Mouse (Mus musculus) gastrocnemius, adult 8-10 months (tissue): ENCODE data around the gene Frk. TPM values are rescaled to one million over a fixed set of nuclear protein-coding genes. Genes with fewer than 3 reads are reported as not detected.
"Not testable (repeated sequence)": the region's sequence is repeated elsewhere in the genome, so short reads cannot be mapped to it uniquely, and the experiment has no call there.

Experiments used
- DNase-seq, 2 experiments: peaks; one replicate each; pipeline ENCODE4 v3.0.0; 2022; ENCODE audit warnings: low spot score in 2 of 2
- total RNA-seq, 4 experiments: library from RNA; stranded (reverse); gene quantifications; 2 replicates each; pipeline ENCODE4 v1.2.4; 2022

Frk gene
- 1 to 10 TPM in 1 of 4 experiments, under 1 TPM in 3; 0.38 to 1.2 (median 0.60) TPM for total RNA-seq

- no peak for DNase-seq
Observed at GRCm38 (mm10) chr10:34483297-34484013, at the start of gene Frk. Gene Frk (plus strand): TSS chr10:34483399.

DNA sequence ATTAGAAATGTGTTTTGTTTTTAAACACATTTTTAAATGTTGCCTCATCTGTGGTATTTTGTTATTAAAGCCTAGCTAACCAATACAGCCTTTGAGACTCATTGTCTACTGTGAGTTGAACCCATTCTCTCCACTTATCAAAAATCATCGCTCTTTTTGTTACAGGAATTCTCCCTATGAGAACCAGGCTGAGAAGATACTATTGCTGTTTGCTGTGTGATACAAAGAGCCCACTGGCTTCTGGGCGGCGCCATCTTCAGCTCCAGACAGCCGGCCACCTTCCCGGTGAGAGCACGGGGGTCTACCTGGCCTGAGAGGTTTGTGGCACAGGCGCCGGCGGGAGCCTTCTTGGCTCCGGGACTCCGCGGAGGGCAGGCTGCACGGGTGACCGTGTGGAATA, 49.0 kb upstream of the Frk start:
- not testable (repeated sequence) for DNase-seq

DNA sequence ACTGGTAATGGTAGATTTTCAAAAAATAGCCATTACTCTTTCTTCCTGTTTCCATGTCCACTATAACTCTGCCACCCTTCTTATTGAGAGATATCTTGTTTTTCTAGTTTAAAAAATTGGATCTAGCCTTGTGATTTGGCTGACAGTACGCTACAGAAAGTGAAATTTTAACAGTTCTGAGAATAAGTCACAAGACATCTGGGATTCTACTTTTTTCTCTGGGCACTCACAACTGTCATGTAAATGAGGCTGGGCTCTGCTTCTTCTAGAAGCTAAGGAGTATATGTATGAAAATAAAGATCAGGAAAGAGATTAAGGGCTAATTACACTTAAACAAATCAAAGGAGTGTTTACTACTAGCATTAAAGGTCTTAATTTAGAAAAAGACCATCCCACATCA, 33.7 kb upstream of the Frk start:
- DNase-seq: no peak

DNA sequence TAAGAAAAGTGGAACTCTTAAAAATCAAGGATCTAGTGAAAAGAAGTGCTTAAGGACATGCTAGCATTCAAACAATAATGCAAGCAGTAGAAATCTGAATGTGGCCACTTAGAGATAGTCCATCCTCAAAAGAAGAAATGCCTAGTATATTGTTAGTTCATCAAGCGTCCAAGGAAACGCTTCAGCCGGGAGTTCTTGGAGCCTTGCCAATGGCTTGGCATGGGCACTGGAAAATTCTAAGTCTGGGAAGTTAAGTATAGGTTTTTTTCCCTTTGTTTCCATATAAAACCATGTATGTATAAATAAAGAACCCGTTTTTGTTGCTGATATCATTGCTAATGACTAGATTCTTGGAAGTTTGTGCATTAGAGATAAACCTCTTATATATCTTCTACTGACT, 21.7 kb upstream of the Frk start:
- no peak for DNase-seq

- DNase-seq: no peak
Observed at GRCm38 (mm10) chr10:34464321-34464720, 18.9 kb upstream of the Frk start.

DNA sequence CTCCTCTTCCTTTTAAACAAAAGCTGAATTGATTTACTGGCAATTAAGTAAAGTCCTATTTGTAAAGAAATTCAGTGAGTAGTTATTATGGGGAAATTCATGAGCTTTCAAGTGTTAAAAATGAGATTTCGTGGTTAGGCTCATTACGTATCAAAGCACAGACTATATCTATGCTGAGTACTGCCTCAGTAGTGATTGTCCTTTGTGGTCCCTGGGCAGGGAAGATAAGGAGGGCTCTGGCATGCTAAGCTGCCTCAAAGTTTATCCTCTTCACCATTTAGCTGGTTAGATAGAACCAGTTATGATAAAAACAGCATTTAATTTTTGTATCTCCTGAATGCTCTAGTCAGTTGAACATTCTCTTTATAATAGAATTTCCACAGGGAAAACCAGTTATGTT, 14.2 kb upstream of the Frk start:
- no peak for DNase-seq

- no peak for DNase-seq
Observed at GRCm38 (mm10) chr10:34479942-34480455, 3.2 kb upstream of the Frk start.

DNA sequence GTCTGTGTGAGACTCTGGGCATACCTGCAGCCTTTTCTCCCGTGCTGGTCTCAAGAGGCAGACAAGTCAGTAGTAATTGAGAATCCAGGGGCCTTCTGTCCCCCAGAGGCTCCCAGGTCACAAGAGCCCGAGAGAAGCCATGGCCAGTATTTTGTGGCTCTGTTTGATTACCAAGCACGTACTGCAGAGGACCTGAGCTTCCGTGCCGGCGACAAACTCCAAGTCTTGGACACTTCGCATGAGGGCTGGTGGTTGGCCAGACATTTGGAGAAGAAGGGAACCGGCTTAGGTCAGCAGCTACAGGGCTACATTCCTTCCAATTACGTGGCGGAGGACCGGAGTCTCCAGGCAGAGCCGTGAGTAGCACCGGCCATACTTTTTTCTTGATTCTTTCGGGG, 814 bp downstream of the Frk start:
- peak; percentile 8 to 10 for DNase-seq

GRCm38 (mm10) chr10:34485079-34485478, 1.9 kb downstream of the Frk start:
- no peak for DNase-seq

GRCm38 (mm10) chr10:34507807-34508206, 24.6 kb downstream of the Frk start:
- DNase-seq: no peak

DNA sequence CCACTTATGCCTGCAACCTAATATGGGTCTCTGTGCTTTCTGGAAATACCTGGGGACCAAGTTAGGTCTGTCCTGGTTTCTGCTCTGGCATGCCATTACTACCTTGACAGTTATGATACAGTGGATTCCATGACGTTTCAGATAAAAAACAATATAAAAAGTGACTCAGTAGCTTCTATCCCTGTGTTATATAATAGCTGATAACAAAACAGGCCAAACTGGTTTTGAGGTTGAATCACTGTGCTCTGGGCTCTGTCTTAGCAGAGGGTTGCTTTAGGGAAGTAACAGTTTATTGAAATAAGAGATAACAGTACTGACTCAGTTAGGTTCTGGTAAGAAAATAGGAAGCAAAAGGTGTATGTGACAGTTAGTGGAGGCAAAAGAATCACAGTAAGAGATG, 25.4 kb downstream of the Frk start:
- DNase-seq: no peak

DNA sequence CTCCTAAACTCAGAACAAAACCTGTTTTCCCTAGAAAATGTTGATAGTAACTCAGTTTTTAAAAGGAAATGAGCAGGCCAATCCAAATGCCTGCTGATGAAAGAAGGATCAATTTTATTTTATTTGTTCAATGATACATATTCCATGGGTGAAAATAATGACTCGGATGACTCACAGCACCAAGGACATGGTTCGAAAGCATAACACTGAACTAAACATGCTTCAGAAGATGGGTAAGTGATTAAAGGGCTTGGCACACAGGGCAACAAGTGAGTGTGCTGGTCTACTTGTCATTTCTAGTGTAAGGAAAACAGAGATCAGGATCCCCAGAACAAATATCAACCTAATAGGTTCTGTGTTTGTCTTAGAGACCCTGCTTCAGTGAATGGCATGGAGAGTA, 26.1 kb downstream of the Frk start:
- DNase-seq: no peak

GRCm38 (mm10) chr10:34511192-34511591, 28.0 kb downstream of the Frk start:
- no peak for DNase-seq

GRCm38 (mm10) chr10:34512551-34512950, 29.4 kb downstream of the Frk start:
- no peak for DNase-seq

GRCm38 (mm10) chr10:34525598-34525997, 42.4 kb downstream of the Frk start:
- no peak for DNase-seq

DNA sequence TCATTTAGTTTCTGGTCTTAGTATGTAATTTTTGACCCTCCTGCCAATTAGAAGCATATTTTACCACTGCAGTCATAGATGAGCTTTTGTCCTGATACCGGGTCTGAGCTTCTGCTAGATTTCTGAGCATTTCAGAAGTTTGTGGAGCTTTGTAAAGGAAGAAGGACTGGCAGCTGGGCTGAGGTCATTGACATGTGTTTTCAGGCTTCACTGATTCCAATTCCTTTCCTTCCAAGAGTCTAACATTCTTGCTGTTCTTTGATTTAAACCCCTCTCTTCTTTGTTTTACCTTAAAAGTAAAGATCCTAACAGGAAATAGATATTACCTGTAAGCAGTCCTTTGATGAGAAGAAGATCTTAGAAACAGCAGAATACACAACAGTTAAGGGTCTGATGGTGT, 48.6 kb downstream of the Frk start:
- DNase-seq: no peak

DNA sequence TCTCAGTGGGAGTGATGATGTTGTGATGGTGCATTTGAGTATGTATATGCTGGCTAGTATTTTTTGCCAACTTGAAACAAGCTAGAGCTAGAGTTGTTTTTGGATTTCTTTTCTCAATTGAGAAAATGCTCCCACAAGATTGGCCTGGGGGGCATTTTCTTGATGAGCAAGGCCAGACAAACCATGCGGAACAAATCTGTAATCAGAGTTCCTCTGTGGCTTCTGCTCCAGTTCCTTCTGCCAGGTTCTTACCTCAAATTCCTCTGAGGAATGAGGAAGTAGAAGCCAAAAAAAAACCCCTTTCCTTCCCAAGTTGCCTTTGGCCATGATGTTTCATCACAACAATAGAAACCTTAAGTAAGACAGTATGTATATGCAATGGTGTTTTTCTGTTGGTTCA, 49.3 kb downstream of the Frk start:
- no peak for DNase-seq

GRCm38 (mm10) chr10:34540687-34541086, 57.5 kb downstream of the Frk start:
- DNase-seq: no peak

DNA sequence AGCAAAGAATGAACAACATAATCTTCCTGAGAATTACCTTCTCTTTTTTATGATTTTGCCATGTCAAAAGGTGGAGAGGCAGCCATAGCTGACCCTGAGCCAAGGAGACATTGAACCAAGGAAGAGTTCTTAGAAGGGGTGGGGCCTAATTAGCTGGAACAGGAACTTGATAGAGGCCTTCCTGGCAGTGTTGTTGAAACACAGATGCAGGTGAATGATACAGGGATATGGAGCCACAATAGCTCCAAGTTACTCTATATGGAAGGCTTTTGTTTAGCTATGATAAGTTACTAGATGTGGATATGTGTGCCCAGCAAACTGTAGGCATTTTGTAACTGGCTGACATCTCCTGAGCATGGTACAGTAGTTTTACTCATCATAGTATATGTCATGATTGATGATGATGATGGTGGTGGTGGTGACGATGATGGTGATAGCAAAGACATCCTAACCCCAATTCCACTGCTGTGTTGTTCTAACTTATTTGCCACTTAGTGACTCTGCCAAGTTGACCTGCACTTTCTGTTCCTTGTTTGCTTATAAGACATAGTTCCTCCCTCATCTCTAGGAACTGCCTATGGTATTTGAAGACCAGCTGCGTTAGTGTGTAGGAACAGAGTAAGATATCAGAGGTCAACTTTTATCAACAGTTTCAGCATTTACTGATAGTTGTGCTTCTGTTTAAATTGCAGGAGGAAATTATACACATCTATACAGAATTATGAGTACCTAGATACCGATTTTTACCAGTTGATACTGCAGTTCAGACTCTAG, 58.7 kb downstream of the Frk start:
- no peak for DNase-seq

GRCm38 (mm10) chr10:34550612-34551011, 67.4 kb downstream of the Frk start:
- DNase-seq: no peak

GRCm38 (mm10) chr10:34551636-34552035, 68.4 kb downstream of the Frk start:
- DNase-seq: no peak

GRCm38 (mm10) chr10:34563518-34564176, 80.4 kb downstream of the Frk start:
- no peak for DNase-seq
